17 mouse cellular contexts compared by ENCODE assay signal in genomic region chr10:42243925-42244324, GRCm38 (mm10). TPM values are rescaled to one million over a fixed set of nuclear protein-coding genes. Genes with fewer than 3 reads are reported as not detected.
DNase-seq lines count a peak whose midpoint lies in the region; ATAC-seq and TF ChIP-seq lines count a peak whose summit lies in the region.
"Had no signal": no experiment of that assay in that cellular context is flagged by ENCODE, and none has a peak within 500 bp of the region (broad histone marks: within the 10 kb centered on the region; RNA-seq: fewer than 3 reads in every experiment).

No protein-coding gene starts in this region.

- no peak for TF ChIP-seq EP300 in liver, embryonic 14.5 days (IDR thresholded peaks at IDR 0.05; ENCODE audit: low read depth)

- no peak for DNase-seq in heart, postnatal 14 days
- DNase-seq in ES-CJ7 (ENCODE audit: low read depth, low spot score): peak; percentile 14
- DNase-seq in liver, embryonic 14.5 days (ENCODE audit: low read depth in 3 of 3, low spot score in 3 of 3): no peak
- DNase-seq in B cell, adult 2 months: no peak
- no peak for DNase-seq in thymus, adult 18-20 months
- DNase-seq: cerebellum, adult 11-12 months; cerebellum, postnatal 25 days; left cerebral cortex, postnatal 4 days; lung, adult 18-20 months; retina, postnatal 1 day had no signal

- no peak for TF ChIP-seq CTCF in bone marrow, adult 2 months (IDR thresholded peaks at IDR 0.05; ENCODE audit: control insufficient read depth, insufficient read depth, low read length)
- TF ChIP-seq CTCF in liver, embryonic 14.5 days (IDR thresholded peaks at IDR 0.05; ENCODE audit: low read depth): peak; percentile 25

- no peak for ATAC-seq in heart, embryonic 13.5 days (ENCODE audit: extremely low read depth, insufficient number of reproducible peaks, low FRiP score, low TSS enrichment)
- ATAC-seq in liver, embryonic 14.5 days (ENCODE audit: insufficient read depth): peak; percentile 23; the same call in 1 of the 2 replicates
- ATAC-seq: forebrain, embryonic 14.5 days; intestine, postnatal 0 days; midbrain, embryonic 16.5 days had no signal

- 67% methylated on average over 7 of the region's 7 CpGs for WGBS in heart, embryonic 13.5 days
- WGBS in bone marrow, adult 2 months: 72% methylated on average over 7 of the region's 7 CpGs
- 68% methylated on average over 7 of the region's 7 CpGs for WGBS in liver, embryonic 14.5 days (ENCODE audit: insufficient replicate concordance)

- peaks cover 79% of the 10 kb centered on the region for H3K4me1 ChIP-seq in heart, embryonic 13.5 days
- H3K4me1 ChIP-seq in bone marrow, adult 2 months (ENCODE audit: control insufficient read depth, insufficient read depth, low read length): peaks cover 15% of the 10 kb centered on the region
- peaks cover 60 to 75% of the 10 kb centered on the region in 2 experiments for H3K4me1 ChIP-seq in liver, embryonic 14.5 days (replicated peaks; ENCODE audit: control insufficient read depth in 2 of 2, insufficient read depth in 2 of 2, low read length in 1 of 2)

- H3K27ac ChIP-seq in heart, embryonic 13.5 days (replicated peaks): no peak overlapping the region
- 0 out of 2 replicates have a peak overlapping the region, but pooled peaks have one; percentile 21 for H3K27ac ChIP-seq in bone marrow, adult 2 months (ENCODE audit: control insufficient read depth, insufficient read depth, low read depth, low read length, poor library complexity)
- peak overlapping the region; percentile 97 for H3K27ac ChIP-seq in liver, embryonic 14.5 days
- H3K27ac ChIP-seq: hindbrain, embryonic 15.5 days; kidney, postnatal 0 days had no signal

- no peaks in the 10 kb centered on the region for H3K27me3 ChIP-seq in heart, embryonic 13.5 days (replicated peaks)
- H3K27me3 ChIP-seq in liver, embryonic 14.5 days (ENCODE audit: control insufficient read depth, insufficient read depth, low read length): no peaks in the 10 kb centered on the region
- H3K27me3 ChIP-seq: hindbrain, embryonic 15.5 days had no signal

- H3K36me3 ChIP-seq in heart, embryonic 13.5 days: no peaks in the 10 kb centered on the region
- H3K36me3 ChIP-seq in liver, embryonic 14.5 days (replicated peaks; ENCODE audit: control insufficient read depth, insufficient read depth, low read depth): peaks cover 25% of the 10 kb centered on the region
- H3K36me3 ChIP-seq: hindbrain, embryonic 15.5 days had no signal

- intact Hi-C loops in heart, postnatal 14 days (cut with DNase I): no loop called here

- no peaks in the 10 kb centered on the region for H3K9me3 ChIP-seq in heart, embryonic 13.5 days
- no peaks in the 10 kb centered on the region for H3K9me3 ChIP-seq in liver, embryonic 14.5 days (ENCODE audit: control insufficient read depth, low read length)
- H3K9me3 ChIP-seq: hindbrain, embryonic 15.5 days had no signal

- H3K9ac ChIP-seq in heart, embryonic 13.5 days: no peak overlapping the region
- H3K9ac ChIP-seq in liver, embryonic 14.5 days (replicated peaks): peak overlapping the region; percentile 5; the same call in 1 of the 2 replicates
- H3K9ac ChIP-seq: hindbrain, embryonic 15.5 days had no signal

- no peak for TF ChIP-seq POLR2A in bone marrow, adult 2 months (IDR thresholded peaks at IDR 0.05; ENCODE audit: borderline replicate concordance, control insufficient read depth, low read depth, low read length)

- H3K4me2 ChIP-seq in heart, embryonic 13.5 days: peak overlapping the region; percentile 14; the same call in 1 of the 2 replicates
- peak overlapping the region; percentile 79 for H3K4me2 ChIP-seq in liver, embryonic 14.5 days (ENCODE audit: low read depth)
- H3K4me2 ChIP-seq: hindbrain, embryonic 15.5 days had no signal

- H3K4me3 ChIP-seq in heart, embryonic 13.5 days: no peak overlapping the region
- H3K4me3 ChIP-seq in bone marrow, adult 2 months (replicated peaks; ENCODE audit: control insufficient read depth, low read depth, low read length): no peak overlapping the region
- H3K4me3 ChIP-seq in liver, embryonic 14.5 days (ENCODE audit: insufficient read depth in 1 of 2, low read depth in 2 of 2, low read length in 2 of 2): no peak overlapping the region
- H3K4me3 ChIP-seq: hindbrain, embryonic 15.5 days had no signal

RNA-seq across cellular contexts. Expression of gene Foxo3, which starts 32.6 kb away (rescaled TPM):
- 4.4 and 4.8 TPM in 2 replicates for polyA plus RNA-seq in heart, embryonic 13.5 days (2015; fragmentation: Nextera tagmentation; extraction: Ambion mirVana)
- total RNA-seq in heart, postnatal 14 days (2021): 10 to 100 TPM; 78.4 to 83.4 TPM
- polyA plus RNA-seq in bone marrow, adult 2 months (2011; ENCODE audit: insufficient read depth, insufficient read length, low replicate concordance, missing spikeins): 34.9 and 51.5 TPM in 2 replicates
- 15.6 and 15.9 TPM in 2 replicates for polyA plus RNA-seq in liver, embryonic 14.5 days (2012; rRNA removed)
- 17.6 and 19.3 TPM in 2 replicates for polyA plus RNA-seq in liver, embryonic 14.5 days (2014; fragmentation: Nextera tagmentation; extraction: Ambion mirVana)
